Mouse (Mus musculus) right cerebral cortex, postnatal 36 days (tissue): ENCODE measurements around the gene Stk38l.
"Not testable (repeated sequence)": the region's sequence is repeated elsewhere in the genome, so short reads cannot be mapped to it uniquely, and the experiment has no call there.

ENCODE experiments used
- DNase-seq, 2 experiments: peaks; one replicate each; pipeline ENCODE4 v3.0.0; 2022; ENCODE audit warnings: low spot score in 2 of 2, mixed read lengths in 1 of 2

Stk38l gene

DNA sequence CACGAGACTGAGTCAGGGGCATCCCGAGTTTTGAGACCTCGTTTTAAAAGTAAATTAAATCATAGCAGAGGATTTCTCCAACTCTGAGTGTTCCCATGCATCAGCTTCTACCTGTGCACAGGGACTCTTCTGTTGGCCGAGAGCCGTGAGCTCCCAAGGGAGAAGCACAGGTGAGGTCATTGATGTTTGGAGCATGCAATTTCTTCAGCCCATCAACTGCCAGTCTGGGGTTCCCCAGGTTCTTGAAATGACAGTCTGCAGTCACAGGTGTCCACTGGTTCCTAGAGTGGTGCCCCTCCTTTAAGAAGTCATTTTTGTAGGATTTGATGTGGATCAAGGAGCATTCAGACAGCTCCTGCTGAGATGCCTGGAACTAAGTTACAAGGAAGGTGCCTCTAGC is 46.0 kb downstream of the Stk38l start:
- no peak for DNase-seq

DNA sequence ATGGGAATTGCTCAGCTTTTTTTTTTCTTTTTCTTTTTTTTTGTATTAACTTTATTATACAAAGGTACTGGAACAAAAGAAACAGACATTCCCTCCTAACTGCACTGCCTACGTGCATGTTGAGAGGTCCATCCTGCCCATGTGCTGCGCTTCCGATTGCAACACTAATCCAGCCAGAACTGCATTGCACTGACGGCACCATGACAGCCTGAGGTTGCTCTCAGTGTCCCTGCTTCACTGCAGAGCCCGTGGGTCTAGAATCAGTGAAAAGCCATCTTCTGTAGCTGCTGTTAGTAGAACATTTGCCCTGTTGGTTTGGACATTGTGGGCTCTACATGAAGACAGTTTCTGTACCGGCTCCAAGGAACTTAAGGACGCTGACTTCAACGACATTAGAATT is 51.1 kb downstream of the Stk38l start:
- DNase-seq, result not testable (repeated sequence)

DNA sequence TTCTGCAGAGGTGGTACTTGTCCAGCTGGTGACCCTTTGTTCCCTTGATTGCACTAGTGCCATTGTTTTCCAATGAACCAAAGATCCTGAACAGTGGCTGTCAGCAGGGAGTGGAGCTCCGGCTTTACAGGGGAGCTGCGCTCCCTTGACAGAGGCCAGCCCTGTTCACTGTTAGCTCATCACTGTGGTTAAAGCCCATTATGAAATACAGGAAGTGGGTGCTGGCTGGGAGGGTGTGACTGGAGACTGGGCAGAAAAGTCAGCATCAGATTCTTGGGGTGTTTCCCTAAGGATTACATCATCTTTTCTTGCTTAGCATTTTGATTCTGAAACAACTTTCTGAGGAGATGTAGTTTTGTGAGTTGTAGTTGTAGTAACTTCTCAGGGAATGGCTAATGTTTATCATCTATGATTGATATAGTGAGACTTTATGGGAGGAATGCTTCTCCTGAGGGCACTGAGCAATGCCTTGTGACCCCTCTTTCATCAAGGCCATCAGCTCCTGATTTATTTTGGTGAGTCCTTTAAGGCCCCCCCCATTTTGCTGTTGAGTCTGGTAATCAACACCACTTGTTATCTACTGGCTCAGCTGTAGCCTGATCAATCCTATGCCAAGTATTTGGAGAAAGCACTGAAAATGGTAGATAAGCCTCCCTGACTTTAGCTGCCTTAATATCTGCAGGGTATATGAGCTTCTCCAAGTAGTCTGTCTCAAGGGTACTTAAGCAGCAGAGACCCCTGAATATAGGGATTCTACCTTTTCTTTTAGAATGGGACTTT is 52.0 kb downstream of the Stk38l start:
- DNase-seq, result no peak

DNA sequence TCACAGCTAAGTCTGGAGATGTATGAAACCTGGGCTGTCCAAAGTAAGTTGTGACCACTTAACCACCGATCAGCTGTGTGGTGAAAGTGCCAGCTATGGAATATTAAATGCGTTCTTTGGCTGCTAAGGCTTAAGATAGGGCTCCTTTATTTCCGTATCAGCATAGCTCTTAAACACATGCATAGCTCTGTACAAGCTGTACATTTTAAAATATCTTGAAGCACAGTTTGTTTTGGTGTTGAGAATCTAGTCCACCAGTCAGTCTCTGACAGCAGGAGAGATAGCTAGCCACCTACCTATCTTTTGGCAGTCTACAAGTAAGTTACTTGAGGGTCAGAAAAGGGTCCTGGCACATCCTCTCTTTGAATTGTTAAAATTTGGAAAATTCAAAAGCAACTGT is 53.3 kb downstream of the Stk38l start:
- no peak for DNase-seq

DNA sequence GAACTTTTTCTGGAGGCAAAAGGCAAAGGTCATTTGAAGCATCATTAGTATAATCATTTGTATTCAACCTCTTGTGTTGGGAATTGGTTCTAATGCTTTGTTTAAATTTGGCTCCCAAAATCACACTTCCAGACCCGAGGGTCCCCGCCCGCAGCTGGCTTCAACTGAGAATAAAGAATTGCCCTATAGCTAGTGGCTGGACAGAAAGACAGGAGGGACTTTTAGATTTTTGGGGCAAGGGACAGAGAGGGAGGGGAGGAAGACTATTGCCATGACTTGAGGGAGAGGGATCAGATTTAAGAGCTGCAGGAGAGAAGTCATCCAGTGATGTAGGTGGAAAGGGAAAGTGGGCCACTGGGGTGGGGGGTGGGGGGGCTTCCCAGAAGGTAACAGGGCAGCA is 56.8 kb downstream of the Stk38l start:
- DNase-seq, result no peak

DNA sequence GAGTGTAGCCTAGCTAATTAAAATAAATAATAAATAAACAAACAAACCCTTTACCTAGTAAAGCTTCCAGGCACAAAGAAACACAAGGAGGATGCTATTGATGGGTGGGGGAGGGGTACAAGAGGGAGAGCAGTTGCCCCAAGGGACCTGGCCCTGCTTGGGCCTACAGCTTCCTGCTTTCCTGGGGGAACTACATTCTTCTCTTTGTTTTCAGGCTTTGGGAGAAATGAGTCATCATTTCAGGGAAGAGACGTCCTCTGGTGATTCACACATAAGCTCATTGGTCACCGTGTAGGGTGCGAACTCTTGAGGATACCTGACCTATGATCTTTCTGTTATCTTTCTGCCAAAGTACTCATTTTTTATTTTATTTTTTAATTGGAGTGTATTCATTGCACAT is 68.7 kb downstream of the Stk38l start:
- DNase-seq, result no peak

DNA sequence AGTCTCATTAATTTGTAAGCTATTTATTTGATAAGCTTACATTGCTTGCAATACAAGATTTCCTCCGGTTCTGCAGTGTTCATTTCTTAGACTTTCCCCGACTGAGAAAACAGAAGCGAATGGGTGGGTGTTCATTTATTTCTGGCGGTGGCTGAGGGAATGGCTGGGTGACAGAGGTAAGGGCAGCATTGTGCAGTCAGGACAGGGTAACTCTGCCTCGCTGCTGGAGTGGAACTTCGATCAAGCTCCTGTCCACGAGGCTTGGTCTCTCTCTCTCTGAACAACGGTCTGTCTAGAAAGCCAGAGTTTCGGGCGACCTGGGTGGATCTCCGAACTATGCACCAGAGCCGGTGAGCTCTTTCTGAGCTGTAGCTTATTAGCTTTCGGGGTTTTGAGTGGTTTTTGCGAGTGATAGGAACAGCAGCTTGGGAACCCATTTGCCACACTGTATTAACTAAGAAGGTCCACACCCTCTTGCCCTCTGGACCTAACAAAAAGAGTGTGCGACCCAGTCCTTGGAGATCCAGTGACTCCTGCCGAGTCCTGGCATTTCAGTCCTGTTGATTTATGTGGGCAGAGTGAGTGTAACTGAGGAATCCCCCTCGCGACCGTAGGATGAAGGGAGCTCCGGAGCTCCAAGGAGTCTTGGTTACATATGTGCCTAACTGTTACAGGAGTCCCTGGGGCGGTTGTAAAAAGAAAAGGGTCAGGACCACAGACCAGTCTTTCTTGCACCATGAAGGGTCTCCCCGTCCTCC is 70.5 kb downstream of the Stk38l start:
- no peak for DNase-seq

DNA sequence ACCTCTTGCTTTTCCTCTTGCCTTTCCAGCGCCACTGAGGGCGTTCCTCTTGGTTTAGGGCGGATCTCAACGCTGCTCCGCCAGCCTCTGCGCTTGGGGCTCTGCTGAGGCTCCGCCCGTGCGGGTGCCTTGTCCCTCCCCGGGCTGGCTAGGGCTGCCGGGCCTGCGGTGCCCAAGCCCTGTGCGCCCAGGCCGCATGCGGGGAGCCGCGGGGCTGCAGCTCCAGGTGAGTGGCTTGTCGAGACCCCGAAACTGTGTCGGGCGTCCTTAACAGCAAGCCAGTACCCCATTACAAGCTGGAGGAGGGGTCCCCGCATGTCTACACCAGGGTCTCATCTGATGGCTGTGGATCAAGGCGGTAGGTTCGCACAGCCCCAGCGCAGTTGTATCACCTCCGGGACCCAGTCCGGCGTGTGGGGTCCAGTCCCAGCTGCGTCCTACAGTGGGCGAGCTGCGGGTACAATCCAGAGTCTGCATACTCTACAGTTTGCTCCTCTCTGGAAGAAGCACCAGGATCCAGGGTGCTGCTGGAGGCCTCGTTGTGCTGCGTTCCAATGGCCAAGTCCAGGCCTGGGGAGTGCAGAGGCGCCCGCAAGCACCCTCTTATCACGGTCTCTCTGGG is 71.2 kb downstream of the Stk38l start, which contains the start of gene Arntl2:
Gene Arntl2 (plus strand): TSS at position 132 of the 622 bp plus-strand sequence.
- peak; percentile 60 to 64 for DNase-seq

DNA sequence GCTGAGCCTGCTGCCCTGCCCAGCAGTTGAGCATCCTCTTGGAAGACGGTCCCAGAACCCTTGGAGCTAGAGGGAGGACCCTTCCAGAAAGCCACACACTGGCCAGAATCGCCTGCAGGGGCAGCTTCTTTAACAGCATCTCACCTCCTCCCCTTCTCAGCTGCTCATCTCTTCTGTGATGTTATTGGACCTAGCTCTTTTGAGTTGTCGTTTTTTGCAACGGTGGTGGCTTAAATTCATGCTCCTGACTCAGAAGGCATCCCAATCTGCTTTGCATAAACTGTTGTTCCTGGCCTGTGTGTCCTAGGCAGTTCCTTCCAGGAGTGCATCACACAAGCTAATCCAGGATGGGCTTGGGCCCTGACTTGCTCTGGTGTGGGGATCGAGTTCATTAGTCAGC is 72.7 kb downstream of the Stk38l start:
- no peak for DNase-seq

DNA sequence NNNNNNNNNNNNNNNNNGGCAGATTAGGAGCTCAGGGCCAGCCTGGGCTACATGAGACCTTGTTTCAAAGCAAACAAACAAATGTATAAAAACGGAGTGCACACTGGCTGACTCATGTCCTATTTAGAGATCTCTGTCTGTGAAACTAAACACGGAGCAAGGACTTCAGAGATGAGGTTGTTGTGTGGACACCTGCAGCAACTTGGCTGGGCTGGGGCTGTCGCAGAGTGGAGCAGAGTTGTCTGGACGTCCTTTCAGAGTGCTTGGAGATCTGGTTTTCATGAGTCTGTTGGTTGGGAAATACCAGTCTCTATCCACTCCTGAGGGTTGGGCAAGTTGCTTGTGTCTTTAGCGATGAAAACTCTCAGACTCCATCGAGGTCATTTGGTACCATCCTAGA is 85.2 kb downstream of the Stk38l start:
- no peak for DNase-seq

DNA sequence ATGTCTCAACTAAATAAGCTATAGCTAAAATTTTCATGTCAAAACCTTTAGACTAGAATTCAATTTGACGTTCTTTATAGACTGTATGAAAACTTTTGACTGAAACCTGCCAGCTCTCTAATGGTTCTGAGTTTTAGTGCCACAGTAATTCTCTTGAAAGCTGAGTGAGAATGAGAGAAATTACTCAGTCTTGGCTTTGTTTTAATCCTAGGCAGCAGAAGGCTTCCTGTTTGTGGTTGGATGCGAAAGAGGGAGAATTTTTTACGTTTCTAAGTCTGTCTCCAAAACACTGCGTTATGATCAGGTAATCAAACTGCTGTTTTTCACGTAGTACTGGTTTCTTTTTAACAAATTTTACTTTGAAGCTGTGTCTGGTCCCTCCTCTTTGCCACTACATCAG is 88.2 kb downstream of the Stk38l start:
- no peak for DNase-seq

DNA sequence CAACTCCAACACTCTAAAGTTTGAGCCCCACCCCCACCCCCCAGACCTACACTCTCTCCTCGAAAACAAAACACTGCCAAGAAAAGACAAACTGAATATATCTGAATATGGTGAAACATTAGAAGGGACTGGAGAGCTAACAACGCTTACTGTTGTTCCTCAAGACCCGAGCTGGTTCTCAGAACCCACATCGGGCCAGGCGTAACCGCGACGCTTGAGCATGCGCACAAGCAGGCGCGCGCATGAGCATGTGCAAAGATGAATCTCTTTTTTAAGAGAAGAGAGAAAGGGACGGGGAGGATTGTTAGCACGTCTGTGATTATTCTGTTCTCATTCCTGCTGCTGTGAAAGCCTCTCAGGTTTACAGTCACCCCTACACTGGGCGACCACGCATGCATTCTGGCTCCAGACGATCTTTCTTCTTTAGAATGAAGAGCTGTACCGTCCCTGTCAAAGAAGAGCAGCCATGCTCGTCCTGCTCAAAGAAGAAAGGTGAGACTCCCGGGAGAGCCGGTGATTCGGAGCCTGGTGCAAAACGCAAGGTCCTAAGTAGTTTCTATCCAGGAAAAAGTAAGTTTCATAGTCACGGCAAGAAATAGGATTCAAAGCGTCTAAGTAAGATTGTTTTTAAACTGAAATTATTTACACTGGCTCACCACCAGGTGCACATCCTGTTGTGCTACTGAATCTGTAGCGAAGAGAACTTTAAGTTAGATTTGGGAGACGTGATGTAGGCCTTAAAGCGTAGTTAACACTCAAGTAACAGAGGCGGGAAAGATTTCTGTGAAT is 95.6 kb downstream of the Stk38l start:
- DNase-seq, result no peak

DNA sequence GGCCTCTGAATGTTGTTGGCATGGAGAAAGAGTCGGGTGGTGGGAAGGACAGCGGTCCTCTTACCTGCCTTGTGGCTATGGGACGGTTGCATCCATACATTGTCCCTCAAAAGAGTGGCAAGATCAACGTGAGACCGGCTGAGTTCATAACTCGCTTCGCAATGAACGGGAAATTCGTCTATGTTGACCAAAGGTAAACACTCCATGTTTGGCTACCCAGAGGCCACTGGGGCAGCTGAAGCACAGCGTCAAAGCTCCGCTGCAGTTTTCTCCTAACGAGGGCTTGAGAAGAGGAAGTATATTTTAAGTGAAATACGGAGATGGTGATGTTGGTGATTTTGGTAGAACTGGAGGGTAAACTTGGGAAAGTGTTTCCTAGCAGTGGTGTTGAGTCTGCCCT is 97.2 kb downstream of the Stk38l start:
- DNase-seq, result no peak

DNA sequence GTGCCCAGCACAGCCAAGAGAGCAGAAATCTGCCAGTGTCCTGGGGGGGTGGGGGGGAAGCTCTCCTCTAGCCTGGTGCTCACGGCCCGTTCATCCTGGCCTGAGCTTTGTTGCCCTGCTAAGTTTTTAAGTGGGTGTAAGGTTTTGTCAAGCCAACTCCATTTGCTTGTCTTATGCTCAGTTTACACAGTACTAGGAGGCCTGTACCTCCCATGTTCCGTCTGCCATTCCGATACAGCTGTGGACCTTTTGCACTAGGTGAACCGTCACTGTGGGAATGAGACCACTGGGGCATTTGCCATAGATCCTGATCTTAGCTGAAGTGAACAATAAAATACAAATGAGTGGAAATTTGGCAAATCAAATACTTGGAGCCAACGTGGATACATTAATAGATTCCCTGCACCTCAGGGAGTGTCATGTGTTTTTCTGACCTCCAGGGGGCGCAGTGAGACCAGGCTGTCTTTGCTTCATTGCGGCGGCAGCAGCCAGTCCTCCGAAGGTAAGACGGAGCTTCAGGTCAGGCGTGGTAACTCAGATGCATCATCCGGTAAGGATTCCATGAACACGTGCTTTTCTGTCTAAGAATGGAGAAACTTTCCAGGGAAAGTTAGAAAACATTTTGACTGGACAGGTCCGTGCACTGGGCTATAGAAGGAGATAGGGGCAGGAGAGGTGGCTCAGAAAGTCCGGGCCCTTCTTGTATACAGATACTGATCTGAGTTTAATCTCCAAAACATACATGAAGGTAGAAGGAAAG is 100.1 kb downstream of the Stk38l start:
- peak; percentile 30 to 31 for DNase-seq

DNA sequence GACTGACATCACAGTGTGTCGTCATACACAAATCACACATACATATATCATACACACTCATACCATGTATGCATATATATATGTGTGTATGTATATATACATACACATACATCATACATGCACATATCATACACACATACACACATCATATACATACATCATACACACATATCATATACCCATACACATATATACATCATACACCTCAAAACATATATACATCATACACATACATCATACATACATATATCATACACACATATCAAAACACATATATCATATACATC is 100.6 kb downstream of the Stk38l start:
- no peak for DNase-seq
